Mouse (Mus musculus): Measurements from ENCODE around the gene Wfdc13.
A peak's percentile ranks its signal among the peaks of the same experiment; 100 is the strongest.
"Not testable (repeated sequence)": the region's sequence is repeated elsewhere in the genome, so short reads cannot be mapped to it uniquely, and the experiment has no call there.

The Wfdc13 gene

GRCm38 (mm10) chr2:164716194-164716786 is 31.4 kb downstream of the Wfdc13 start:
- DNase-seq: not testable (repeated sequence)

GRCm38 (mm10) chr2:164723276-164723675 is 38.4 kb downstream of the Wfdc13 start:
- DNase-seq: no peak

- peak; percentile 74 for DNase-seq
These were observed 41.1 kb downstream of the Wfdc13 start for GRCm38 (mm10) chr2:164725895-164726619.

- DNase-seq: no peak
These were observed 46.8 kb downstream of the Wfdc13 start for GRCm38 (mm10) chr2:164731719-164732118.

GRCm38 (mm10) chr2:164733259-164733658 is 48.4 kb downstream of the Wfdc13 start:
- DNase-seq: no peak

GRCm38 (mm10) chr2:164734839-164735238 is 49.9 kb downstream of the Wfdc13 start:
- no peak for DNase-seq

- DNase-seq: no peak
These were observed 50.5 kb downstream of the Wfdc13 start for GRCm38 (mm10) chr2:164735446-164735845.
